In genomic region chr2:29835391-29835899, GRCm38 (mm10) we compare ENCODE assay signal across 14 mouse cellular contexts. TPM values are rescaled to one million over a fixed set of nuclear protein-coding genes. Genes with fewer than 3 reads are reported as not detected.
DNase-seq lines count a peak whose midpoint lies in the region; ATAC-seq and TF ChIP-seq lines count a peak whose summit lies in the region.
"Had no signal": no experiment of that assay in that cellular context is flagged by ENCODE, and none has a peak within 500 bp of the region (broad histone marks: within the 10 kb centered on the region; RNA-seq: fewer than 3 reads in every experiment).

No protein-coding gene starts in this region.

- no peak for DNase-seq in cerebellum, adult 2 months
- no peak for DNase-seq in cerebellum, adult 11-12 months
- DNase-seq in limb, embryonic 10.5 days (ENCODE audit: low spot score): no peak
- peak; percentile 73 for DNase-seq in midbrain, embryonic 10.5 days (ENCODE audit: low spot score)
- DNase-seq in layer of hippocampus, postnatal 25 days (ENCODE audit: extremely low spot score in 1 of 2, low spot score in 1 of 2): no peak
- no peak for DNase-seq in testis, postnatal 10 days (ENCODE audit: low spot score)
- DNase-seq: adrenal gland, postnatal 36 days; cerebellum, adult 9-11 months; layer of hippocampus, adult 9-11 months; lung, postnatal 4 days; thymus, postnatal 14 days had no signal

- H3K4me3 ChIP-seq in cerebellum, adult 2 months (replicated peaks; ENCODE audit: insufficient read depth, low read depth, low read length): no peak overlapping the region
- no peak overlapping the region for H3K4me3 ChIP-seq in limb, embryonic 12.5 days (replicated peaks)
- H3K4me3 ChIP-seq in limb, embryonic 10.5 days: no peak overlapping the region
- H3K4me3 ChIP-seq in midbrain, embryonic 10.5 days: peak overlapping the region; percentile 28
- H3K4me3 ChIP-seq: liver, embryonic 12.5 days had no signal

- no peak for TF ChIP-seq POLR2A in cerebellum, adult 2 months (IDR thresholded peaks at IDR 0.05; ENCODE audit: borderline replicate concordance, insufficient read depth, low read length)

- peak overlapping the region; percentile 27; the same call in 1 of the 2 replicates for H3K9ac ChIP-seq in limb, embryonic 12.5 days (replicated peaks)
- H3K9ac ChIP-seq: liver, embryonic 12.5 days had no signal

- ATAC-seq in limb, embryonic 12.5 days (ENCODE audit: insufficient number of reproducible peaks, insufficient read depth, low FRiP score, low TSS enrichment, low read depth): no peak
- no peak for ATAC-seq in activated CD4-positive, CD25-positive, alpha-beta regulatory T cell, adult 4 months
- ATAC-seq: liver, embryonic 12.5 days had no signal

- TF ChIP-seq CTCF in cerebellum, adult 2 months (IDR thresholded peaks at IDR 0.05; ENCODE audit: borderline replicate concordance, insufficient read depth, low read depth, low read length): no peak

- H3K4me1 ChIP-seq in cerebellum, adult 2 months (ENCODE audit: control insufficient read depth, insufficient read depth, low read length): no peaks in the 10 kb centered on the region
- H3K4me1 ChIP-seq in limb, embryonic 12.5 days (replicated peaks): no peaks in the 10 kb centered on the region
- no peaks in the 10 kb centered on the region for H3K4me1 ChIP-seq in limb, embryonic 10.5 days
- H3K4me1 ChIP-seq in midbrain, embryonic 10.5 days: peaks cover 65% of the 10 kb centered on the region

- no peaks in the 10 kb centered on the region for H3K27me3 ChIP-seq in cerebellum, adult 2 months (ENCODE audit: control insufficient read depth, insufficient read depth, low read length)
- H3K27me3 ChIP-seq in limb, embryonic 12.5 days: no peaks in the 10 kb centered on the region
- H3K27me3 ChIP-seq in limb, embryonic 10.5 days (ENCODE audit: low read depth, poor library complexity, severe bottlenecking): no peaks in the 10 kb centered on the region
- peaks cover 23% of the 10 kb centered on the region for H3K27me3 ChIP-seq in midbrain, embryonic 10.5 days (ENCODE audit: low read depth, poor library complexity, severe bottlenecking)
- H3K27me3 ChIP-seq: liver, embryonic 12.5 days had no signal

- H3K4me2 ChIP-seq in limb, embryonic 12.5 days: no peak overlapping the region
- H3K4me2 ChIP-seq: liver, embryonic 12.5 days had no signal

- H3K36me3 ChIP-seq in limb, embryonic 12.5 days: peaks cover 64% of the 10 kb centered on the region
- peaks cover 84% of the 10 kb centered on the region for H3K36me3 ChIP-seq in limb, embryonic 10.5 days
- peaks cover 42% of the 10 kb centered on the region for H3K36me3 ChIP-seq in midbrain, embryonic 10.5 days

- WGBS in cerebellum, adult 2 months: 19% methylated on average over 2 of the region's 2 CpGs
- 60% methylated on average over 2 of the region's 2 CpGs for WGBS in limb, embryonic 12.5 days
- WGBS in limb, embryonic 10.5 days: 65% methylated on average over 2 of the region's 2 CpGs
- WGBS in midbrain, embryonic 10.5 days: 17% methylated on average over 2 of the region's 2 CpGs

- no peaks in the 10 kb centered on the region for H3K9me3 ChIP-seq in limb, embryonic 12.5 days
- H3K9me3 ChIP-seq in limb, embryonic 10.5 days (replicated peaks): no peaks in the 10 kb centered on the region
- no peaks in the 10 kb centered on the region for H3K9me3 ChIP-seq in midbrain, embryonic 10.5 days (replicated peaks)
- H3K9me3 ChIP-seq: liver, embryonic 12.5 days had no signal

- H3K27ac ChIP-seq in cerebellum, adult 2 months (ENCODE audit: insufficient read depth, low read length): peak overlapping the region; percentile 25; the same call in 1 of the 2 replicates
- no peak overlapping the region for H3K27ac ChIP-seq in limb, embryonic 12.5 days
- no peak overlapping the region for H3K27ac ChIP-seq in limb, embryonic 10.5 days
- H3K27ac ChIP-seq in midbrain, embryonic 10.5 days (replicated peaks): peak overlapping the region; percentile 89
- H3K27ac ChIP-seq: liver, embryonic 12.5 days had no signal

RNA-seq across cellular contexts. Expression of gene Urm1, which starts 15.6 kb away (rescaled TPM):
- polyA plus RNA-seq in cerebellum, adult 2 months (2012; rRNA removed): 78.6 and 89.6 TPM in 2 replicates
- polyA plus RNA-seq in limb, embryonic 12.5 days (2016; fragmentation: Nextera tagmentation; extraction: Ambion mirVana): 21.1 and 22.0 TPM in 2 replicates
- polyA plus RNA-seq in limb, embryonic 10.5 days (2016; fragmentation: Nextera tagmentation; extraction: Ambion mirVana): 20.4 and 25.1 TPM in 2 replicates
- polyA plus RNA-seq in midbrain, embryonic 10.5 days (2016; fragmentation: Nextera tagmentation; extraction: Ambion mirVana): 22.3 TPM in 2 replicates
- 10 to 100 TPM; 25.1 to 25.7 TPM for polyA plus RNA-seq in activated CD4-positive, CD25-positive, alpha-beta regulatory T cell, adult 4 months (2017; shearing (Covaris generic))
- 10 to 100 TPM; 48.0 to 56.8 TPM for total RNA-seq in layer of hippocampus, postnatal 25 days (2021)

RNA-seq across cellular contexts. Expression of gene Slc27a4, which starts 33.0 kb away (rescaled TPM):
- 90.6 TPM in 2 replicates for polyA plus RNA-seq in cerebellum, adult 2 months (2012; rRNA removed)
- polyA plus RNA-seq in limb, embryonic 12.5 days (2016; fragmentation: Nextera tagmentation; extraction: Ambion mirVana): 15.4 and 15.7 TPM in 2 replicates
- 8.5 and 9.8 TPM in 2 replicates for polyA plus RNA-seq in limb, embryonic 10.5 days (2016; fragmentation: Nextera tagmentation; extraction: Ambion mirVana)
- 16.9 and 18.1 TPM in 2 replicates for polyA plus RNA-seq in midbrain, embryonic 10.5 days (2016; fragmentation: Nextera tagmentation; extraction: Ambion mirVana)
- polyA plus RNA-seq in activated CD4-positive, CD25-positive, alpha-beta regulatory T cell, adult 4 months (2017; shearing (Covaris generic)): 1 to 10 TPM; 1.3 to 1.5 TPM
- 10 to 100 TPM; 74.1 to 76.7 TPM for total RNA-seq in layer of hippocampus, postnatal 25 days (2021)

RNA-seq across cellular contexts. Expression of gene Cercam, which starts 33.5 kb away (rescaled TPM):
- polyA plus RNA-seq in cerebellum, adult 2 months (2012; rRNA removed): 30.4 and 38.2 TPM in 2 replicates
- polyA plus RNA-seq in limb, embryonic 12.5 days (2016; fragmentation: Nextera tagmentation; extraction: Ambion mirVana): 15.1 and 18.3 TPM in 2 replicates
- polyA plus RNA-seq in limb, embryonic 10.5 days (2016; fragmentation: Nextera tagmentation; extraction: Ambion mirVana): 8.9 and 11.4 TPM in 2 replicates
- polyA plus RNA-seq in midbrain, embryonic 10.5 days (2016; fragmentation: Nextera tagmentation; extraction: Ambion mirVana): 39.1 and 42.5 TPM in 2 replicates
- polyA plus RNA-seq in activated CD4-positive, CD25-positive, alpha-beta regulatory T cell, adult 4 months (2017; shearing (Covaris generic)): 1 to 10 TPM; 1.2 to 1.4 TPM
- total RNA-seq in layer of hippocampus, postnatal 25 days (2021): 1 to 10 TPM; 6.7 to 9.6 TPM

RNA-seq across cellular contexts. Expression of gene Trub2, which starts 47.1 kb away (rescaled TPM):
- 39.9 and 42.8 TPM in 2 replicates for polyA plus RNA-seq in cerebellum, adult 2 months (2012; rRNA removed)
- 52.2 and 57.5 TPM in 2 replicates for polyA plus RNA-seq in limb, embryonic 12.5 days (2016; fragmentation: Nextera tagmentation; extraction: Ambion mirVana)
- 65.7 and 73.8 TPM in 2 replicates for polyA plus RNA-seq in limb, embryonic 10.5 days (2016; fragmentation: Nextera tagmentation; extraction: Ambion mirVana)
- 54.2 and 62.4 TPM in 2 replicates for polyA plus RNA-seq in midbrain, embryonic 10.5 days (2016; fragmentation: Nextera tagmentation; extraction: Ambion mirVana)
- 10 to 100 TPM; 21.7 to 30.0 TPM for polyA plus RNA-seq in activated CD4-positive, CD25-positive, alpha-beta regulatory T cell, adult 4 months (2017; shearing (Covaris generic))
- 10 to 100 TPM; 46.3 to 46.8 TPM for total RNA-seq in layer of hippocampus, postnatal 25 days (2021)

RNA-seq across cellular contexts. Expression of gene Coq4, which starts 48.2 kb away (rescaled TPM):
- polyA plus RNA-seq in cerebellum, adult 2 months (2012; rRNA removed): 28.2 TPM in 2 replicates
- 32.3 and 34.7 TPM in 2 replicates for polyA plus RNA-seq in limb, embryonic 12.5 days (2016; fragmentation: Nextera tagmentation; extraction: Ambion mirVana)
- polyA plus RNA-seq in limb, embryonic 10.5 days (2016; fragmentation: Nextera tagmentation; extraction: Ambion mirVana): 45.5 and 52.8 TPM in 2 replicates
- 48.1 and 48.6 TPM in 2 replicates for polyA plus RNA-seq in midbrain, embryonic 10.5 days (2016; fragmentation: Nextera tagmentation; extraction: Ambion mirVana)
- 10 to 100 TPM in 1 of 2 experiments, 1 to 10 TPM in 1; 5.8 to 10.5 TPM for polyA plus RNA-seq in activated CD4-positive, CD25-positive, alpha-beta regulatory T cell, adult 4 months (2017; shearing (Covaris generic))
- total RNA-seq in layer of hippocampus, postnatal 25 days (2021): 10 to 100 TPM; 28.6 to 30.7 TPM

Comparison
In these comparisons a context has a peak if more than half of its experiments do, and no peak if none do; other contexts are left out.
1. H3K27ac ChIP-seq: peak in cerebellum, adult 2 months (single experiment) and midbrain, embryonic 10.5 days (single experiment); none in limb, embryonic 12.5 days (single experiment) and limb, embryonic 10.5 days (single experiment).